24 mouse cellular contexts compared by ENCODE assay signal in genomic region chr15:6520505-6521155, GRCm38 (mm10). TPM values are rescaled to one million over a fixed set of nuclear protein-coding genes. Genes with fewer than 3 reads are reported as not detected.
DNase-seq lines count a peak whose midpoint lies in the region; ATAC-seq and TF ChIP-seq lines count a peak whose summit lies in the region.
"Had no signal": no experiment of that assay in that cellular context is flagged by ENCODE, and none has a peak within 500 bp of the region (broad histone marks: within the 10 kb centered on the region; RNA-seq: fewer than 3 reads in every experiment).

No protein-coding gene starts in this region.

- no peaks in the 10 kb centered on the region for H3K36me3 ChIP-seq in intestine, embryonic 15.5 days
- no peaks in the 10 kb centered on the region for H3K36me3 ChIP-seq in intestine, postnatal 0 days (ENCODE audit: control insufficient read depth, insufficient read depth)
- no peaks in the 10 kb centered on the region for H3K36me3 ChIP-seq in liver, embryonic 15.5 days (replicated peaks)
- H3K36me3 ChIP-seq in hindbrain, embryonic 11.5 days (ENCODE audit: control insufficient read depth, insufficient read depth, low read length): no peaks in the 10 kb centered on the region
- H3K36me3 ChIP-seq: embryonic facial prominence, embryonic 12.5 days; hindbrain, embryonic 15.5 days; limb, embryonic 10.5 days; midbrain, embryonic 12.5 days; neural tube, embryonic 12.5 days had no signal

- no peaks in the 10 kb centered on the region for H3K4me1 ChIP-seq in intestine, embryonic 15.5 days (replicated peaks)
- no peaks in the 10 kb centered on the region for H3K4me1 ChIP-seq in intestine, postnatal 0 days (replicated peaks; ENCODE audit: control insufficient read depth, insufficient read depth, low read length)
- peaks cover 42% of the 10 kb centered on the region for H3K4me1 ChIP-seq in liver, embryonic 15.5 days (replicated peaks)
- H3K4me1 ChIP-seq in hindbrain, embryonic 11.5 days (replicated peaks; ENCODE audit: control insufficient read depth, insufficient read depth, low read length): no peaks in the 10 kb centered on the region
- H3K4me1 ChIP-seq: embryonic facial prominence, embryonic 12.5 days; hindbrain, embryonic 15.5 days; limb, embryonic 10.5 days; midbrain, embryonic 12.5 days; neural tube, embryonic 12.5 days had no signal

- no peak for TF ChIP-seq CTCF in intestine, postnatal 0 days (IDR thresholded peaks at IDR 0.05; ENCODE audit: low read depth)

- H3K4me2 ChIP-seq in intestine, embryonic 15.5 days (replicated peaks): no peak overlapping the region
- H3K4me2 ChIP-seq in intestine, postnatal 0 days (replicated peaks; ENCODE audit: low read depth): no peak overlapping the region
- H3K4me2 ChIP-seq in liver, embryonic 15.5 days: peak overlapping the region; percentile 59
- no peak overlapping the region for H3K4me2 ChIP-seq in hindbrain, embryonic 11.5 days (replicated peaks; ENCODE audit: low read depth, low read length)
- H3K4me2 ChIP-seq: embryonic facial prominence, embryonic 12.5 days; heart, embryonic 11.5 days; hindbrain, embryonic 15.5 days; midbrain, embryonic 12.5 days; neural tube, embryonic 12.5 days had no signal

- no peak for DNase-seq in layer of hippocampus, postnatal 14 days (ENCODE audit: low spot score in 2 of 2)
- no peak for DNase-seq in gastrocnemius, postnatal 4 days (ENCODE audit: low spot score in 2 of 2)
- DNase-seq in left cerebral cortex, postnatal 25 days (ENCODE audit: low spot score in 2 of 2): no peak
- DNase-seq in hindbrain, embryonic 11.5 days (ENCODE audit: low spot score): no peak
- DNase-seq: cerebellum, adult 9-11 months; forebrain, postnatal 0 days; gastrocnemius, postnatal 36 days; heart, postnatal 10 days; kidney, adult 18-20 months; lung, adult 18-20 months; lung, postnatal 14 days; right cerebral cortex, adult 18-20 months; thymus, postnatal 14 days had no signal

- 56% methylated on average over 10 of the region's 10 CpGs for WGBS in intestine, embryonic 15.5 days
- 48% methylated on average over 10 of the region's 10 CpGs for WGBS in intestine, postnatal 0 days
- WGBS in liver, embryonic 15.5 days (ENCODE audit: insufficient replicate concordance): 17% methylated on average over 10 of the region's 10 CpGs
- WGBS in hindbrain, embryonic 11.5 days: 90% methylated on average over 10 of the region's 10 CpGs

- H3K27me3 ChIP-seq in intestine, embryonic 15.5 days (replicated peaks): no peaks in the 10 kb centered on the region
- no peaks in the 10 kb centered on the region for H3K27me3 ChIP-seq in intestine, postnatal 0 days (replicated peaks; ENCODE audit: control insufficient read depth, insufficient read depth, low read length)
- no peaks in the 10 kb centered on the region for H3K27me3 ChIP-seq in liver, embryonic 15.5 days
- no peaks in the 10 kb centered on the region for H3K27me3 ChIP-seq in hindbrain, embryonic 11.5 days (ENCODE audit: control insufficient read depth, insufficient read depth, low read length)
- H3K27me3 ChIP-seq: embryonic facial prominence, embryonic 12.5 days; hindbrain, embryonic 15.5 days; midbrain, embryonic 12.5 days; neural tube, embryonic 12.5 days had no signal

- peak; percentile 47; the same call in 1 of the 2 replicates for ATAC-seq in intestine, embryonic 15.5 days
- ATAC-seq in intestine, postnatal 0 days: no peak
- peak; percentile 45; the same call in 1 of the 2 replicates for ATAC-seq in erythroid progenitor cell, adult 5-6 weeks (replicated peaks; ENCODE audit: low FRiP score, poor library complexity, severe bottlenecking)
- peak; percentile 65 for ATAC-seq in liver, embryonic 15.5 days (ENCODE audit: insufficient read depth)
- ATAC-seq in hindbrain, embryonic 11.5 days (ENCODE audit: low FRiP score): no peak
- ATAC-seq: forebrain, postnatal 0 days had no signal

- H3K9me3 ChIP-seq in intestine, embryonic 15.5 days: no peaks in the 10 kb centered on the region
- no peaks in the 10 kb centered on the region for H3K9me3 ChIP-seq in intestine, postnatal 0 days (ENCODE audit: control insufficient read depth)
- no peaks in the 10 kb centered on the region for H3K9me3 ChIP-seq in liver, embryonic 15.5 days (replicated peaks)
- H3K9me3 ChIP-seq in hindbrain, embryonic 11.5 days (ENCODE audit: control insufficient read depth, low read length): no peaks in the 10 kb centered on the region
- H3K9me3 ChIP-seq: embryonic facial prominence, embryonic 12.5 days; hindbrain, embryonic 15.5 days; limb, embryonic 10.5 days; midbrain, embryonic 12.5 days; neural tube, embryonic 12.5 days had no signal

- intact Hi-C loops in left cerebral cortex, postnatal 25 days (cut with DNase I): no loop called here

- H3K27ac ChIP-seq in intestine, embryonic 15.5 days: no peak overlapping the region
- no peak overlapping the region for H3K27ac ChIP-seq in intestine, postnatal 0 days (ENCODE audit: low read depth, low read length)
- peak overlapping the region; percentile 68 for H3K27ac ChIP-seq in liver, embryonic 15.5 days (replicated peaks)
- no peak overlapping the region for H3K27ac ChIP-seq in hindbrain, embryonic 11.5 days (ENCODE audit: low read depth, low read length)
- H3K27ac ChIP-seq: embryonic facial prominence, embryonic 12.5 days; hindbrain, embryonic 15.5 days; kidney, postnatal 0 days; limb, embryonic 10.5 days; midbrain, embryonic 12.5 days; neural tube, embryonic 12.5 days had no signal

- H3K9ac ChIP-seq in intestine, embryonic 15.5 days: no peak overlapping the region
- no peak overlapping the region for H3K9ac ChIP-seq in intestine, postnatal 0 days (ENCODE audit: low read depth, low read length)
- no peak overlapping the region for H3K9ac ChIP-seq in liver, embryonic 15.5 days
- no peak overlapping the region for H3K9ac ChIP-seq in hindbrain, embryonic 11.5 days (ENCODE audit: low read depth, low read length)
- H3K9ac ChIP-seq: embryonic facial prominence, embryonic 12.5 days; forebrain, postnatal 0 days; hindbrain, embryonic 15.5 days; midbrain, embryonic 12.5 days; neural tube, embryonic 12.5 days had no signal

- H3K4me3 ChIP-seq in intestine, embryonic 15.5 days (replicated peaks): no peak overlapping the region
- H3K4me3 ChIP-seq in intestine, postnatal 0 days (ENCODE audit: low read depth, low read length): no peak overlapping the region
- peak overlapping the region; percentile 15 for H3K4me3 ChIP-seq in liver, embryonic 15.5 days (replicated peaks)
- H3K4me3 ChIP-seq in hindbrain, embryonic 11.5 days (ENCODE audit: low read depth, low read length): no peak overlapping the region
- H3K4me3 ChIP-seq: embryonic facial prominence, embryonic 12.5 days; hindbrain, embryonic 15.5 days; limb, embryonic 10.5 days; midbrain, embryonic 12.5 days; neural tube, embryonic 12.5 days had no signal

RNA-seq across cellular contexts. Expression of gene Fyb, which starts 2.0 kb away (rescaled TPM):
- polyA plus RNA-seq in intestine, embryonic 15.5 days (2015; fragmentation: Nextera tagmentation; extraction: Ambion mirVana): 6.5 and 8.6 TPM in 2 replicates
- polyA plus RNA-seq in intestine, postnatal 0 days (2015; fragmentation: Nextera tagmentation; extraction: Ambion mirVana): 4.7 and 5.4 TPM in 2 replicates
- total RNA-seq in erythroid progenitor cell, adult 5-6 weeks (2015; ENCODE audit: low replicate concordance): 97.7 and 102 TPM in 2 replicates
- 27.0 and 29.8 TPM in 2 replicates for total RNA-seq in erythroid progenitor cell, adult 5-6 weeks (2017; ENCODE audit: low replicate concordance)
- 19.4 and 19.8 TPM in 2 replicates for polyA plus RNA-seq in liver, embryonic 15.5 days (2015; fragmentation: Nextera tagmentation; extraction: Ambion mirVana)
- total RNA-seq in layer of hippocampus, postnatal 14 days (2021): 10 to 100 TPM in 1 of 2 experiments, 1 to 10 TPM in 1; 9.3 to 13.6 TPM
- total RNA-seq in gastrocnemius, postnatal 4 days (2021): 1 to 10 TPM; 3.9 to 9.7 TPM
- total RNA-seq in left cerebral cortex, postnatal 25 days (2021): 1 to 10 TPM; 8.5 to 8.6 TPM
- 4.8 and 5.8 TPM in 2 replicates for polyA plus RNA-seq in hindbrain, embryonic 11.5 days (2014; fragmentation: Nextera tagmentation; extraction: Ambion mirVana)

Comparison
In these comparisons a context has a peak if more than half of its experiments do, and no peak if none do; other contexts are left out.
1. ATAC-seq: peak in intestine, embryonic 15.5 days (single experiment), erythroid progenitor cell, adult 5-6 weeks (single experiment) and liver, embryonic 15.5 days (single experiment); none in intestine, postnatal 0 days (single experiment) and hindbrain, embryonic 11.5 days (single experiment).